Mouse (Mus musculus) midbrain, embryonic 11.5 days (tissue): ENCODE results near the gene Zfp110. TPM values are rescaled to one million over a fixed set of nuclear protein-coding genes. Genes with fewer than 3 reads are reported as not detected.
A peak's percentile ranks its signal among the peaks of the same experiment; 100 is the strongest.
"Not testable (repeated sequence)": the region's sequence is repeated elsewhere in the genome, so short reads cannot be mapped to it uniquely, and the experiment has no call there.

ENCODE experiments used
- ATAC-seq: fragments of 200-750 bp; cut with Nextera tagmentation; 2 replicates; pipeline ENCODE4 v1.8.0; 2017; ENCODE audit warnings: moderate TSS enrichment, moderate library complexity; ENCODE audit not compliant: low FRiP score
- DNase-seq: peaks from one replicate; pipeline ENCODE4 v3.0.0; 2015; ENCODE audit warnings: low spot score; ENCODE audit errors: missing footprints
- H3K27ac ChIP-seq: fragments of 300-500 bp; sonication (generic); 2 replicates; pipeline ENCODE4 v1.5.1; 2014; ENCODE audit warnings: low read depth, low read length
- H3K27me3 ChIP-seq: fragments of 300-500 bp; sonication (generic); 2 replicates; pipeline ENCODE4 v1.6.1; 2014; ENCODE audit warnings: mild to moderate bottlenecking, low read length, moderate library complexity, mixed read lengths; ENCODE audit not compliant: control insufficient read depth, insufficient read depth
- H3K36me3 ChIP-seq: fragments of 300-500 bp; sonication (generic); 2 replicates; pipeline ENCODE4 v1.6.1; 2014; ENCODE audit warnings: mild to moderate bottlenecking, low read length, moderate library complexity, mixed read lengths; ENCODE audit not compliant: control insufficient read depth, insufficient read depth
- H3K4me1 ChIP-seq: fragments of 300-500 bp; sonication (generic); 2 replicates; pipeline ENCODE4 v1.6.1; 2014; ENCODE audit warnings: low read length; ENCODE audit not compliant: control insufficient read depth, insufficient read depth
- H3K4me2 ChIP-seq: fragments of 300-500 bp; sonication (generic); 2 replicates; pipeline ENCODE4 v1.6.1; 2014; ENCODE audit warnings: mild to moderate bottlenecking, moderate library complexity
- H3K4me3 ChIP-seq: fragments of 300-500 bp; sonication (generic); 2 replicates; pipeline ENCODE4 v1.5.1; 2014; ENCODE audit warnings: low read depth, low read length
- H3K9ac ChIP-seq: fragments of 300-500 bp; sonication (generic); 2 replicates; pipeline ENCODE4 v1.6.1; 2014; ENCODE audit warnings: low read length
- H3K9me3 ChIP-seq: fragments of 300-500 bp; sonication (generic); 2 replicates; pipeline ENCODE4 v1.6.1; 2016; ENCODE audit warnings: low read length; ENCODE audit not compliant: control insufficient read depth
- WGBS: fragments of 180-500 bp; shearing (Covaris S2); extraction: QIAGEN DNeasy Blood & Tissue Kit; methylation state at CpG from one replicate; pipeline ENCODE4 v1.1.7; 2014; 5-methylcytosine and 5-hydroxymethylcytosine counted together
- polyA plus RNA-seq: library from polyadenylated mRNA; unstranded; fragments of >200 nt; fragmentation: Nextera tagmentation; extraction: Ambion mirVana; gene quantifications from 2 replicates; pipeline ENCODE4 v1.2.1, GENCODE M21; 2014

Zfp110 gene
- polyA plus RNA-seq, 1 experiment from 2014 or later, result 28.9 TPM

GRCm38 (mm10) chr7:12815566-12815965, 19.0 kb upstream of the Zfp110 start:
- no peak for DNase-seq
- peaks cover 24% of the 10 kb centered on the region for H3K9me3 ChIP-seq
- H3K4me1 ChIP-seq, result peaks cover 5% of the 10 kb centered on the region; the same call in 1 of the 2 replicates
- H3K4me2 ChIP-seq, result no peak overlapping the region
- no peaks in the 10 kb centered on the region for H3K27me3 ChIP-seq
- peaks cover 33% of the 10 kb centered on the region for H3K36me3 ChIP-seq
- 96% methylated on average over 8 of the region's 8 CpGs for WGBS
- H3K4me3 ChIP-seq, result no peak overlapping the region
- no peak overlapping the region for H3K9ac ChIP-seq
- no peak overlapping the region for H3K27ac ChIP-seq
- ATAC-seq, result no peak

- ATAC-seq (peak; percentile 97), DNase-seq (peak; percentile 99)
- peak within 1 kb of the TSS; percentile 68 for H3K4me2 ChIP-seq
- peak within 1 kb of the TSS; percentile 95 for H3K9ac ChIP-seq
- H3K27me3 ChIP-seq, result no peaks in the 10 kb centered on the region
- H3K27ac ChIP-seq, result peak within 1 kb of the TSS; percentile 38; the same call in 1 of the 2 replicates
- peaks cover 5% of the 10 kb centered on the region; the same call in 1 of the 2 replicates for H3K4me1 ChIP-seq
- peak within 1 kb of the TSS; percentile 84 for H3K4me3 ChIP-seq
- peaks cover 20% of the 10 kb centered on the region for H3K9me3 ChIP-seq
- peaks cover 14% of the 10 kb centered on the region for H3K36me3 ChIP-seq
- under 1% methylated on average over 40 of the region's 40 CpGs for WGBS
Observed at GRCm38 (mm10) chr7:12818521-12819295, 15.9 kb upstream of the Zfp110 start, which contains the start of gene Zfp329. TSS of gene Zfp329 (minus strand) at chr7:12818858.

- Histone ChIP-seq H3K4me2 (peak overlapping the region; percentile 37), H3K27me3 (no peaks in the 10 kb centered on the region), H3K36me3 (peaks cover 31% of the 10 kb centered on the region), H3K9me3 (peaks cover 16% of the 10 kb centered on the region), H3K9ac (peak overlapping the region; percentile 64), H3K4me3 (peak overlapping the region; percentile 47), H3K27ac (no peak overlapping the region), H3K4me1 (no peaks in the 10 kb centered on the region)
- DNase-seq (no peak), ATAC-seq (peak; percentile 62)
- WGBS, result 49% methylated on average over 13 of the region's 13 CpGs
Observed at GRCm38 (mm10) chr7:12835193-12835671, 671 bp downstream of the Zfp110 start.

- ATAC-seq (no peak), DNase-seq (no peak)
- Histone ChIP-seq H3K9me3 (peaks cover 20% of the 10 kb centered on the region), H3K36me3 (peaks cover 34% of the 10 kb centered on the region), H3K27ac (no peak overlapping the region), H3K4me2 (peak overlapping the region; percentile 37; the same call in 1 of the 2 replicates), H3K4me3 (no peak overlapping the region), H3K27me3 (no peaks in the 10 kb centered on the region), H3K9ac (no peak overlapping the region), H3K4me1 (no peaks in the 10 kb centered on the region)
- 99% methylated on average over 4 of the region's 4 CpGs for WGBS
Observed at GRCm38 (mm10) chr7:12835779-12836178, 1.2 kb downstream of the Zfp110 start.

GRCm38 (mm10) chr7:12874301-12874700, 39.7 kb downstream of the Zfp110 start:
- peaks cover under 1% of the 10 kb centered on the region; the same call in 1 of the 2 replicates for H3K9me3 ChIP-seq
- DNase-seq, result no peak
- no peaks in the 10 kb centered on the region for H3K27me3 ChIP-seq
- H3K4me3 ChIP-seq, result no peak overlapping the region
- 33% methylated on average over 3 of the region's 3 CpGs for WGBS
- H3K27ac ChIP-seq, result no peak overlapping the region
- no peak overlapping the region for H3K9ac ChIP-seq
- no peaks in the 10 kb centered on the region; the same call in 1 of the 2 replicates for H3K36me3 ChIP-seq
- no peak overlapping the region for H3K4me2 ChIP-seq
- ATAC-seq, result no peak
- no peaks in the 10 kb centered on the region for H3K4me1 ChIP-seq

- no peaks in the 10 kb centered on the region for H3K27me3 ChIP-seq
- no peaks in the 10 kb centered on the region for H3K36me3 ChIP-seq
- H3K4me3 ChIP-seq, result no peak overlapping the region
- H3K9me3 ChIP-seq, result no peaks in the 10 kb centered on the region
- no peak overlapping the region for H3K27ac ChIP-seq
- no peak overlapping the region for H3K4me2 ChIP-seq
- no peak for ATAC-seq
- DNase-seq, result no peak
- H3K4me1 ChIP-seq, result peaks cover 7% of the 10 kb centered on the region; the same call in 1 of the 2 replicates
- H3K9ac ChIP-seq, result no peak overlapping the region
Observed at GRCm38 (mm10) chr7:12880036-12880435, 45.5 kb downstream of the Zfp110 start.

- ATAC-seq, result peak; percentile 36
- H3K36me3 ChIP-seq, H3K27ac ChIP-seq: not testable (repeated sequence)
Observed at GRCm38 (mm10) chr7:12880497-12880896, 45.9 kb downstream of the Zfp110 start.

GRCm38 (mm10) chr7:12880911-12881660, 46.5 kb downstream of the Zfp110 start, which contains the start of gene Zfp128:
TSS of gene Zfp128 (plus strand) at chr7:12881177.
- no peaks in the 10 kb centered on the region for H3K9me3 ChIP-seq
- H3K4me3 ChIP-seq, result peak within 1 kb of the TSS; percentile 79
- no peak within 1 kb of the TSS for H3K27ac ChIP-seq
- H3K9ac ChIP-seq, result peak within 1 kb of the TSS; percentile 83
- H3K4me1 ChIP-seq, result peaks cover 7% of the 10 kb centered on the region; the same call in 1 of the 2 replicates
- peaks cover 8% of the 10 kb centered on the region; the same call in 1 of the 2 replicates for H3K36me3 ChIP-seq
- WGBS, result 2% methylated on average over 35 of the region's 35 CpGs
- H3K27me3 ChIP-seq, result no peaks in the 10 kb centered on the region
- DNase-seq (peak; percentile 98), ATAC-seq (peak; percentile 99)
- H3K4me2 ChIP-seq, result peak within 1 kb of the TSS; percentile 63

More at GRCm38 (mm10) chr7:12880497-12880896, 45.9 kb downstream of the Zfp110 start:
- H3K9me3 ChIP-seq, DNase-seq, H3K4me1 ChIP-seq, H3K27me3 ChIP-seq: not testable (repeated sequence)
- 43% methylated on average over 8 of the region's 8 CpGs for WGBS
- Histone ChIP-seq H3K4me2 (peak overlapping the region; percentile 63), H3K4me3 (peak overlapping the region; percentile 79), H3K9ac (peak overlapping the region; percentile 83)
